Mouse (Mus musculus): ENCODE data around the gene Stac. TPM values are rescaled to one million over a fixed set of nuclear protein-coding genes. Genes with fewer than 3 reads are reported as not detected.

Gene Stac
- polyA plus RNA-seq, 1 experiment from 2014 or later = 3.1 TPM

DNA sequence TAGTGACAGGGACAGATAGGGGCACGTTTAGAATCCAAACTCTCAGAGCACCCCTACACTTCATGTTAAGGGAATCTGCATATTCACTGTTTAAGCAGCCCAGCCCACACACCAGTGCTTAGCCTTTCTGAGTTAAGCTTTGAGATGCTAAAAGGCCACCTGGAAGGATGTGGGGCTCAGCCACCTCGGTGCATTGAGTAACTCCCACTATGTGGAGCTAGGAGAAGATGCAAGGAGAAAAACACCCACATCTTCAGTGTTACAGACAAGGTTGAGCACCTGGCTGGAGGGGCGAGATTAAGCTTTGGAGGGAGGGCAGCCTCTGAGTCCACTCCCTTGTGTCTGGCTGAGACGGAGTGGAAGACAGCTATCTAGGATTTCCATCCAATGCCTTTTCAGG is 114.3 kb downstream of the Stac start:
- H3K4me1 ChIP-seq (ENCODE audit: control insufficient read depth, insufficient read depth, low read length) = 0 out of 2 replicates have a peak, but pooled peaks cover 3% of the 10 kb centered on the region
- 33% methylated on average over 4 of the region's 4 CpGs for WGBS
- no peak for ATAC-seq (ENCODE audit: low FRiP score, low TSS enrichment)

GRCm38 (mm10) chr9:111573836-111574235 is 116.3 kb downstream of the Stac start:
- Histone ChIP-seq H3K27me3 (ENCODE audit: control insufficient read depth, insufficient read depth, low read length) (no peaks in the 10 kb centered on the region), H3K36me3 (ENCODE audit: control insufficient read depth, insufficient read depth, low read length) (no peaks in the 10 kb centered on the region), H3K9me3 (ENCODE audit: control insufficient read depth, low read length) (no peaks in the 10 kb centered on the region), H3K9ac (replicated peaks; ENCODE audit: low read length) (no peak overlapping the region), H3K4me2 (ENCODE audit: low read length) (no peak overlapping the region), H3K4me1 (ENCODE audit: control insufficient read depth, insufficient read depth, low read length) (0 out of 2 replicates have a peak, but pooled peaks cover 3% of the 10 kb centered on the region), H3K27ac (replicated peaks; ENCODE audit: low read depth, low read length) (no peak overlapping the region), H3K4me3 (replicated peaks; ENCODE audit: low read depth, low read length) (no peak overlapping the region)
- DNase-seq (no peak), ATAC-seq (ENCODE audit: low FRiP score, low TSS enrichment) (no peak)
- 93% methylated on average over 5 of the region's 5 CpGs for WGBS

More for the DNA sequence above, 114.3 kb downstream of the Stac start:
- H3K4me3 ChIP-seq (replicated peaks; ENCODE audit: low read depth, low read length) = no peak overlapping the region
- no peak overlapping the region for H3K9ac ChIP-seq (replicated peaks; ENCODE audit: low read length)
- H3K27ac ChIP-seq (replicated peaks; ENCODE audit: low read depth, low read length) = no peak overlapping the region
- no peaks in the 10 kb centered on the region for H3K36me3 ChIP-seq (ENCODE audit: control insufficient read depth, insufficient read depth, low read length)
- H3K4me2 ChIP-seq (ENCODE audit: low read length) = no peak overlapping the region
- no peaks in the 10 kb centered on the region for H3K9me3 ChIP-seq (ENCODE audit: control insufficient read depth, low read length)
- DNase-seq = no peak
- H3K27me3 ChIP-seq (ENCODE audit: control insufficient read depth, insufficient read depth, low read length) = no peaks in the 10 kb centered on the region

DNA sequence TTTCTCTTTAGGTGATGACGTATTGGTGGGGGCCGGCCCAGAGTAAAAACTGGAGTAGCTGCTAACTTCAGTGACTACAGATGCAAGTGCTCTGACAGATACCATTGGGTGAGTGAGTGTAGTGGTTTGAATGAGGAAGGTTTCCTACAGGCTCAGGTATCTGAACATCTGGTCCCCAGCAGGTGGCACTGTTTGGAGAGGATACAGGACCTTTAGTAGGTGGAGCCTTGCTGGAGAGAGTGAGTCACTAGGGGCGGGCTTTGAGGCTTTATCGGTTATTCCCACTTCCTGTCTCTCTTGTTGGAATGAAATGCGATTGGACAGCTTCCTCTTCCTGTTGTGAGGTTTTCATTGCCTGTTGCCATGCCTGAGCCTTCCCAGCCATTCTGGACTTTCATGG is 118.5 kb downstream of the Stac start:
- 93% methylated on average over 5 of the region's 5 CpGs for WGBS
- 0 out of 2 replicates have a peak, but pooled peaks cover 3% of the 10 kb centered on the region for H3K4me1 ChIP-seq (ENCODE audit: control insufficient read depth, insufficient read depth, low read length)
- H3K4me3 ChIP-seq (replicated peaks; ENCODE audit: low read depth, low read length) = no peak overlapping the region
- no peaks in the 10 kb centered on the region for H3K36me3 ChIP-seq (ENCODE audit: control insufficient read depth, insufficient read depth, low read length)
- H3K9me3 ChIP-seq (ENCODE audit: control insufficient read depth, low read length) = no peaks in the 10 kb centered on the region
- ATAC-seq (ENCODE audit: low FRiP score, low TSS enrichment) (no peak), DNase-seq (no peak)
- H3K27ac ChIP-seq (replicated peaks; ENCODE audit: low read depth, low read length) = no peak overlapping the region
- no peaks in the 10 kb centered on the region for H3K27me3 ChIP-seq (ENCODE audit: control insufficient read depth, insufficient read depth, low read length)
- no peak overlapping the region for H3K4me2 ChIP-seq (ENCODE audit: low read length)
- no peak overlapping the region for H3K9ac ChIP-seq (replicated peaks; ENCODE audit: low read length)

DNA sequence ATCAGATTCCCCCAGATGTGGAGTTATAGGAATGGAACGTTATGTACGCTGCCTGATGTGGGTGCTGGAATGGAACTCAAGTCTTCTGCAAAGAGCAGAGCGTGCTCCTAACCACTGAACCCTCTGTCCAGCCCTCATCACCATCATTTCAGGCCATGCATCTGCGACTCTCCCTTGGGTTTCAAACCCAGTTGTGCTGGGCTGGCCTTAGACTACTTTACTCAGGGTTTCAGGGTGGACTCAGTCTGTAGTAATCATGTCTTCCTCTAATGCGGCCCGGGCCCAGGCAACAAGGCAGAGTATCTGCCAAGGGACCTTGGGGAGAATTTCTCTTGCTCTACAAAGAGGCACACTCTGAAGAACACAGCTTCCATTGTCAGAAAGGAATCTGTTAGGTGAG is 126.0 kb downstream of the Stac start:
- 94% methylated on average over 6 of the region's 6 CpGs for WGBS
- H3K4me1 ChIP-seq (ENCODE audit: control insufficient read depth, insufficient read depth, low read length) = no peaks in the 10 kb centered on the region
- ATAC-seq (ENCODE audit: low FRiP score, low TSS enrichment) = no peak

GRCm38 (mm10) chr9:111563226-111563625 is 126.9 kb downstream of the Stac start:
- no peaks in the 10 kb centered on the region for H3K4me1 ChIP-seq (ENCODE audit: control insufficient read depth, insufficient read depth, low read length)
- 83% methylated on average over 7 of the region's 7 CpGs for WGBS
- no peak overlapping the region for H3K4me2 ChIP-seq (ENCODE audit: low read length)
- H3K27ac ChIP-seq (replicated peaks; ENCODE audit: low read depth, low read length) = no peak overlapping the region
- no peak for DNase-seq
- no peaks in the 10 kb centered on the region for H3K9me3 ChIP-seq (ENCODE audit: control insufficient read depth, low read length)
- no peak overlapping the region for H3K9ac ChIP-seq (replicated peaks; ENCODE audit: low read length)
- ATAC-seq (ENCODE audit: low FRiP score, low TSS enrichment) = no peak
- H3K36me3 ChIP-seq (ENCODE audit: control insufficient read depth, insufficient read depth, low read length) = no peaks in the 10 kb centered on the region
- H3K4me3 ChIP-seq (replicated peaks; ENCODE audit: low read depth, low read length) = no peak overlapping the region
- no peaks in the 10 kb centered on the region for H3K27me3 ChIP-seq (ENCODE audit: control insufficient read depth, insufficient read depth, low read length)

More for the DNA sequence above, 126.0 kb downstream of the Stac start:
- H3K4me3 ChIP-seq (replicated peaks; ENCODE audit: low read depth, low read length) = no peak overlapping the region
- no peaks in the 10 kb centered on the region for H3K36me3 ChIP-seq (ENCODE audit: control insufficient read depth, insufficient read depth, low read length)
- no peaks in the 10 kb centered on the region for H3K9me3 ChIP-seq (ENCODE audit: control insufficient read depth, low read length)
- DNase-seq = no peak
- no peak overlapping the region for H3K4me2 ChIP-seq (ENCODE audit: low read length)
- H3K27ac ChIP-seq (replicated peaks; ENCODE audit: low read depth, low read length) = no peak overlapping the region
- H3K9ac ChIP-seq (replicated peaks; ENCODE audit: low read length) = no peak overlapping the region
- no peaks in the 10 kb centered on the region for H3K27me3 ChIP-seq (ENCODE audit: control insufficient read depth, insufficient read depth, low read length)

- H3K4me1 ChIP-seq (ENCODE audit: control insufficient read depth, insufficient read depth, low read length) = no peaks in the 10 kb centered on the region
- H3K36me3 ChIP-seq (ENCODE audit: control insufficient read depth, insufficient read depth, low read length) = no peaks in the 10 kb centered on the region
- DNase-seq = no peak
- no peaks in the 10 kb centered on the region for H3K27me3 ChIP-seq (ENCODE audit: control insufficient read depth, insufficient read depth, low read length)
- H3K9ac ChIP-seq (replicated peaks; ENCODE audit: low read length) = no peak overlapping the region
- no peak for ATAC-seq (ENCODE audit: low FRiP score, low TSS enrichment)
- WGBS = 59% methylated on average over 19 of the region's 19 CpGs
- H3K4me3 ChIP-seq (replicated peaks; ENCODE audit: low read depth, low read length) = no peak overlapping the region
- no peak overlapping the region for H3K4me2 ChIP-seq (ENCODE audit: low read length)
- H3K27ac ChIP-seq (replicated peaks; ENCODE audit: low read depth, low read length) = no peak overlapping the region
- H3K9me3 ChIP-seq (ENCODE audit: control insufficient read depth, low read length) = no peaks in the 10 kb centered on the region
These were observed 127.7 kb downstream of the Stac start for GRCm38 (mm10) chr9:111562217-111562988.

GRCm38 (mm10) chr9:111556699-111557098 is 133.4 kb downstream of the Stac start:
- Histone ChIP-seq H3K4me2 (ENCODE audit: low read length) (no peak overlapping the region), H3K4me3 (replicated peaks; ENCODE audit: low read depth, low read length) (no peak overlapping the region), H3K36me3 (ENCODE audit: control insufficient read depth, insufficient read depth, low read length) (no peaks in the 10 kb centered on the region), H3K9me3 (ENCODE audit: control insufficient read depth, low read length) (no peaks in the 10 kb centered on the region), H3K9ac (replicated peaks; ENCODE audit: low read length) (no peak overlapping the region), H3K27ac (replicated peaks; ENCODE audit: low read depth, low read length) (0 out of 2 replicates have a peak overlapping the region, but pooled peaks have one; percentile 5), H3K27me3 (ENCODE audit: control insufficient read depth, insufficient read depth, low read length) (no peaks in the 10 kb centered on the region), H3K4me1 (ENCODE audit: control insufficient read depth, insufficient read depth, low read length) (no peaks in the 10 kb centered on the region)
- 63% methylated on average over 3 of the region's 3 CpGs for WGBS
- DNase-seq = no peak
- ATAC-seq (ENCODE audit: low FRiP score, low TSS enrichment) = no peak

DNA sequence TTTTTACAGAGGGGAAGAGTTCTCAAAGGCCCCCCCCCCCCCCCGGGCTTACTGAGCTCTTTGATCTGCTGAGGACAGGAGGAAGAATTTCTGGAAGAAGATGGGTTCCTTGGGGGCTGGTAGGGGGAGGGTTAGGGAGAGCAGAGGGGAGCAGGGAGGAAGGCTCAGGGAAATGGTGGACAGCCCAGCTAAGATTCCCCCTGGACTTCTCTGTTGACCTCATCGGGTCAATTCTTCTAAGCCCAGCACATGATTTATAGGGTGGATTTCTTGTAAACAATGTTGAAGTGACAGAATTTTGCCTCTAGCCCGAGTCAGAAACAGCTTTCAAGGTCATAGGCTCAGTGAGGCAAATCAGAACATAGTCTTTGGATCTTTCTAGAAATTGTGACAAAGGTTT is 137.3 kb downstream of the Stac start:
- Histone ChIP-seq H3K4me2 (ENCODE audit: low read length) (no peak overlapping the region), H3K4me3 (replicated peaks; ENCODE audit: low read depth, low read length) (no peak overlapping the region), H3K4me1 (ENCODE audit: control insufficient read depth, insufficient read depth, low read length) (no peaks in the 10 kb centered on the region), H3K9me3 (ENCODE audit: control insufficient read depth, low read length) (no peaks in the 10 kb centered on the region), H3K27me3 (ENCODE audit: control insufficient read depth, insufficient read depth, low read length) (no peaks in the 10 kb centered on the region), H3K27ac (replicated peaks; ENCODE audit: low read depth, low read length) (no peak overlapping the region), H3K36me3 (ENCODE audit: control insufficient read depth, insufficient read depth, low read length) (no peaks in the 10 kb centered on the region), H3K9ac (replicated peaks; ENCODE audit: low read length) (no peak overlapping the region)
- ATAC-seq (ENCODE audit: low FRiP score, low TSS enrichment) = no peak
- no peak for DNase-seq
- 70% methylated on average over 3 of the region's 3 CpGs for WGBS

Measured in midbrain, embryonic 14.5 days (tissue).